Mouse (Mus musculus) heart, adult 2 months (tissue): ENCODE results near the gene H2al1k.
"Not testable (repeated sequence)": the region's sequence is repeated elsewhere in the genome, so short reads cannot be mapped to it uniquely, and the experiment has no call there.

ENCODE experiments used
- CTCF ChIP-seq: fragments of 200-600 bp; IDR thresholded peaks from 2 replicates; pipeline ENCODE4 v1.8.1; 2022; ENCODE audit warnings: antibody characterized with exemption, mild to moderate bottlenecking, moderate library complexity
- EP300 ChIP-seq: fragments of 200-500 bp; IDR thresholded peaks from 2 replicates; pipeline ENCODE4 v1.6.1; 2011; ENCODE audit warnings: low read depth, low read length, control low read depth; ENCODE audit not compliant: insufficient read depth
- POLR2A ChIP-seq: fragments of 200-500 bp; IDR thresholded peaks from 2 replicates; pipeline ENCODE4 v1.6.1; 2011; ENCODE audit warnings: mild to moderate bottlenecking, low read depth, low read length, control low read depth; ENCODE audit not compliant: insufficient read depth

DNA sequence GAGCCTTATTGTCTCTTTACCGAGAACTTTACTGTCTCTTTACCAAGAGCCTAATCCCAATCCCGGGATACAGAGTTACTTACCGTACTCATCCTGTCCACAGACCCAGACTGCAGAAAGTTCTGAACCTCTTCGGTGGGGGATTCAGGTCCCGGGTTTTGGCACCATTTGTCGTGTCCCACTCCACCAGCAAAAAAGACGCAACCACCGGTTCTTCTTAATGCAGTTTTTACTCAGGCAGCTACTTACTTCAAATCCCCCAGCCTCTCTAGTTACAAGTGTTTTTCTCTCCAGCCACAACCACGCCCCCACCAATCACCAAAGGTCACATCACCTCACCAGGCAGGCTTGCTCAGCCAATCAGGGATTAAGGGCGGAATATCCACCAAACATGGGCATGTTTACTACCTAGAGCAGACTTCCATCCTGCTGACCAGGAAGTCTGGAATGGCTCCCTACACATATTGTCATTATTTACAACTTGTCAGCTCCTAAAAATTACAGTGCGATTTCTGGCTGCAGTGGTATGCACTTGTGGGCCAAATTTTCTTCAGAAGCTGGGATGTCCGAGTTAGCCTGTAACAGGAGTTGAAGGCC, 18.0 kb upstream of the H2al1k start:
- TF ChIP-seq POLR2A, CTCF, EP300: not testable (repeated sequence)
